Mouse (Mus musculus) heart, embryonic 13.5 days (tissue): ENCODE measurements around the gene Plekhg5. TPM values are rescaled to one million over a fixed set of nuclear protein-coding genes. Genes with fewer than 3 reads are reported as not detected.

Experiments
- ATAC-seq: fragments of 200-750 bp; cut with Nextera tagmentation; 2 replicates; pipeline ENCODE4 v1.8.0; 2017; ENCODE audit warnings: moderate TSS enrichment; ENCODE audit not compliant: insufficient number of reproducible peaks, low FRiP score, low TSS enrichment; ENCODE audit errors: extremely low read depth
- H3K27ac ChIP-seq: fragments of 300-500 bp; sonication (generic); replicated peaks from 2 replicates; pipeline ENCODE4 v1.5.1; 2015; ENCODE audit warnings: moderate library complexity, mild to moderate bottlenecking, inconsistent platforms
- H3K27me3 ChIP-seq: fragments of 300-500 bp; sonication (generic); replicated peaks from 2 replicates; pipeline ENCODE4 v1.6.1; 2015; ENCODE audit warnings: mild to moderate bottlenecking, inconsistent platforms
- H3K36me3 ChIP-seq: fragments of 300-500 bp; sonication (generic); 2 replicates; pipeline ENCODE4 v1.6.1; 2015; ENCODE audit warnings: mild to moderate bottlenecking, inconsistent platforms
- H3K4me1 ChIP-seq: fragments of 300-500 bp; sonication (generic); 2 replicates; pipeline ENCODE4 v1.6.1; 2015; ENCODE audit warnings: inconsistent platforms
- H3K4me2 ChIP-seq: fragments of 300-500 bp; sonication (generic); 2 replicates; pipeline ENCODE4 v1.6.1; 2015; ENCODE audit warnings: inconsistent platforms, mild to moderate bottlenecking, moderate library complexity
- H3K4me3 ChIP-seq: fragments of 300-500 bp; sonication (generic); 2 replicates; pipeline ENCODE4 v1.5.1; 2015; ENCODE audit warnings: moderate library complexity, mild to moderate bottlenecking, inconsistent platforms
- H3K9ac ChIP-seq: fragments of 300-500 bp; sonication (generic); 2 replicates; pipeline ENCODE4 v1.6.1; 2015; ENCODE audit warnings: inconsistent platforms, mild to moderate bottlenecking, moderate library complexity
- H3K9me3 ChIP-seq: fragments of 300-500 bp; sonication (generic); 2 replicates; pipeline ENCODE4 v1.6.1; 2016; ENCODE audit warnings: inconsistent platforms
- WGBS: fragments of 180-500 bp; shearing (Covaris S2); methylation state at CpG from one replicate; pipeline ENCODE4 v1.1.7; 2015; ENCODE audit warnings: mixed read lengths; 5-methylcytosine and 5-hydroxymethylcytosine counted together
- polyA plus RNA-seq: library from polyadenylated mRNA; unstranded; fragments of >200 nt; fragmentation: Nextera tagmentation; extraction: Ambion mirVana; gene quantifications from 2 replicates; pipeline ENCODE4 v1.2.1, GENCODE M21; 2015

The Plekhg5 gene
- polyA plus RNA-seq, 1 experiment from 2014 or later = 12.7 TPM

GRCm38 (mm10) chr4:152115921-152116612 lies 43.8 kb downstream of the Plekhg5 start, which contains the start of gene Tnfrsf25:
Gene Tnfrsf25, plus strand, starts transcription at chr4:152115934.
- Histone ChIP-seq H3K36me3 (peaks cover 41% of the 10 kb centered on the region), H3K9ac (peak within 1 kb of the TSS; percentile 58), H3K4me2 (peak within 1 kb of the TSS; percentile 66), H3K4me1 (peaks cover 38% of the 10 kb centered on the region), H3K27me3 (peaks cover 90% of the 10 kb centered on the region), H3K9me3 (no peaks in the 10 kb centered on the region), H3K4me3 (peak within 1 kb of the TSS; percentile 38), H3K27ac (no peak within 1 kb of the TSS)
- no peak for ATAC-seq
- WGBS = 2% methylated on average over 30 of the region's 30 CpGs

DNA sequence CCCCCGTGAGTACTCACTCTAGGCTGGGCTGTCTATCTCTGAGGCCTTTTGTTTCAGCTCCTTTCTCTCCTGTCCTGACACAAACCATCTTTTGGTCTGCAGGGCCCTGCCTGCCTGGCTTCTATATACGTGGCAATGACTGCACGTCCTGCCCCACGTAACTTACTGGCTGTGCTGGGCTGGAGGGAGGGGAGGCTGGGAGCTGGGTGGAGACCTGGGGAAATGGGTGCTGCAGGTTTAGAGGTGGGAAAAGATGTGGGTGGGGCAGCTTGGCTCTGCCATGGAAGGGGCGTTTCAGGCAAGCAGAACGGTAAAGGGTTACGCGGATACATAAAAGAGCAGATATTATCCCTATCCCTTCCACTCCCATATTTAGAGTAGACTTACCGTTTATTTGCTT lies 45.2 kb downstream of the Plekhg5 start:
- Histone ChIP-seq H3K36me3 (peaks cover 27% of the 10 kb centered on the region), H3K4me3 (no peak overlapping the region), H3K27ac (no peak overlapping the region), H3K9me3 (no peaks in the 10 kb centered on the region), H3K4me1 (peaks cover 43% of the 10 kb centered on the region), H3K27me3 (peaks cover 100% of the 10 kb centered on the region), H3K9ac (no peak overlapping the region), H3K4me2 (no peak overlapping the region)
- WGBS = 67% methylated on average over 9 of the region's 9 CpGs
- ATAC-seq = no peak

GRCm38 (mm10) chr4:152119396-152120292 lies 47.3 kb downstream of the Plekhg5 start:
- WGBS = 7% methylated on average over 39 of the region's 39 CpGs
- ATAC-seq = no peak
- peaks cover 6% of the 10 kb centered on the region for H3K36me3 ChIP-seq
- H3K9me3 ChIP-seq = no peaks in the 10 kb centered on the region
- peak overlapping the region; percentile 41 for H3K4me3 ChIP-seq
- no peak overlapping the region for H3K27ac ChIP-seq
- H3K4me2 ChIP-seq = peak overlapping the region; percentile 58
- H3K27me3 ChIP-seq = peaks cover 100% of the 10 kb centered on the region
- H3K9ac ChIP-seq = peak overlapping the region; percentile 42; the same call in 1 of the 2 replicates
- peaks cover 43% of the 10 kb centered on the region for H3K4me1 ChIP-seq

- no peak for ATAC-seq
- peaks cover 45% of the 10 kb centered on the region for H3K4me1 ChIP-seq
- no peak overlapping the region for H3K27ac ChIP-seq
- no peaks in the 10 kb centered on the region for H3K9me3 ChIP-seq
- H3K36me3 ChIP-seq = no peaks in the 10 kb centered on the region
- H3K4me3 ChIP-seq = peak overlapping the region; percentile 41
- peak overlapping the region; percentile 42; the same call in 1 of the 2 replicates for H3K9ac ChIP-seq
- H3K4me2 ChIP-seq = peak overlapping the region; percentile 58
- H3K27me3 ChIP-seq = peaks cover 100% of the 10 kb centered on the region
- WGBS = 3% methylated on average over 31 of the region's 31 CpGs
Measured at GRCm38 (mm10) chr4:152120311-152121182, 48.2 kb downstream of the Plekhg5 start.

- H3K4me1 ChIP-seq = peaks cover 45% of the 10 kb centered on the region
Measured at GRCm38 (mm10) chr4:152121183-152121505, 48.8 kb downstream of the Plekhg5 start.

GRCm38 (mm10) chr4:152124361-152124961 lies 52.2 kb downstream of the Plekhg5 start:
- ATAC-seq = no peak
- Histone ChIP-seq H3K4me1 (peaks cover 44% of the 10 kb centered on the region), H3K4me2 (peak overlapping the region; percentile 71), H3K9ac (no peak overlapping the region), H3K9me3 (no peaks in the 10 kb centered on the region), H3K27me3 (peaks cover 100% of the 10 kb centered on the region), H3K27ac (no peak overlapping the region), H3K36me3 (no peaks in the 10 kb centered on the region), H3K4me3 (peak overlapping the region; percentile 48; the same call in 1 of the 2 replicates)
- WGBS = 10% methylated on average over 13 of the region's 13 CpGs

More at GRCm38 (mm10) chr4:152121183-152121505, 48.8 kb downstream of the Plekhg5 start:
- H3K9ac ChIP-seq = peak overlapping the region; percentile 42; the same call in 1 of the 2 replicates
- 2% methylated on average over 12 of the region's 12 CpGs for WGBS
- no peaks in the 10 kb centered on the region for H3K9me3 ChIP-seq
- H3K4me3 ChIP-seq = peak overlapping the region; percentile 41
- no peak overlapping the region for H3K27ac ChIP-seq
- no peak for ATAC-seq
- H3K36me3 ChIP-seq = no peaks in the 10 kb centered on the region
- peaks cover 100% of the 10 kb centered on the region for H3K27me3 ChIP-seq
- H3K4me2 ChIP-seq = peak overlapping the region; percentile 58

- H3K27ac ChIP-seq = no peak overlapping the region
- 6% methylated on average over 56 of the region's 56 CpGs for WGBS
- no peaks in the 10 kb centered on the region for H3K36me3 ChIP-seq
- peak overlapping the region; percentile 48 for H3K9ac ChIP-seq
- H3K9me3 ChIP-seq = no peaks in the 10 kb centered on the region
- H3K4me3 ChIP-seq = peak overlapping the region; percentile 48
- H3K27me3 ChIP-seq = peaks cover 100% of the 10 kb centered on the region
- H3K4me2 ChIP-seq = peak overlapping the region; percentile 71
- no peak for ATAC-seq
- peaks cover 42% of the 10 kb centered on the region for H3K4me1 ChIP-seq
Measured at GRCm38 (mm10) chr4:152125161-152126025, 53.1 kb downstream of the Plekhg5 start.

DNA sequence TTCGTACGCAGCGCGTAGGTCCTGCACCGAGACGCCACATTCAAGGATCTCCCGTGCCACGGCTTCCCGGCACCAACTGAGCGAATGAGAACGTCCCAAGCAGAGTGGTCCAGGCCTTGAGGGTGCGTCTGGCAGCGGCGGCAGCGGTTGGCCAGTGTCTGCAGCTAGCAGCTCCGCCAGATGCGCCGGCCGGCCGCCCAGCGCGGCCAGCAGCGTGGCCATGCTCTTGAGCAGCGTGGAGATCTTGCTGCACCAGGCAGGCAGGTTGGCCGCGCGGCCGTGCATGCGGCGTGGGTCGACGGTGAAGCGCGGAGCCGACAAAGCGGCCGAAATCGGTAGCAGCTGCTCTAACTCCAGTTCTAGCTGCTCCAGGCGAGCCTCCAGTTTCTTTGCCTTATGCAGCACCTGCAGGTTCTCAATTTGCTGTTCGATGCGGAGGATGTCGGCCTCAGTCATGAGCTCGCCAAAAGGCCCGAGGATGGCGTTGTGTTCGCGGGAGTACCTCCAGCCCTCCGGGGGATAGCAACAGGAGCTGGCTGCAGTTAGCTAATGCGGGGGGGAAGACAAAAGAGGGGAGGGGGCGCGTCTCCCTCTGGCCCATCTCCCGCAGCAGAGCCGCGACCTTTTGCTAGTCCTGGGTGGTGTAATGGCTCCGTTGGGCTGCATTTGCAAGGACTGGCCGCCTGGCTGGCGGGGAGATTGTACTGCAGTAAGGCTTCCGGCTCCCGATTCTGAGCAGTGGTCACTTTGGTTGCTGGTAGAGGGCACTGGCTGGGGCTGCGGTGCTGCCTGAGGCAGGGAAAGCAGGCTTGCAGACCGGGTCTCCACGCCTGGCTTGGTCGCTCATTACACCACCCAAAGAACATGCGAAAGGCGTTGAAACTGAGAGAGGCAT lies 54.0 kb downstream of the Plekhg5 start:
- Histone ChIP-seq H3K36me3 (no peaks in the 10 kb centered on the region), H3K4me2 (peak overlapping the region; percentile 71), H3K4me3 (peak overlapping the region; percentile 48), H3K27ac (no peak overlapping the region), H3K27me3 (peaks cover 100% of the 10 kb centered on the region), H3K4me1 (peaks cover 42% of the 10 kb centered on the region), H3K9me3 (no peaks in the 10 kb centered on the region), H3K9ac (peak overlapping the region; percentile 48; the same call in 1 of the 2 replicates)
- ATAC-seq = no peak
- 4% methylated on average over 65 of the region's 65 CpGs for WGBS

- no peak overlapping the region for H3K4me2 ChIP-seq
- no peak for ATAC-seq
- peaks cover 49% of the 10 kb centered on the region for H3K4me1 ChIP-seq
- 82% methylated on average over 11 of the region's 11 CpGs for WGBS
- no peak overlapping the region for H3K27ac ChIP-seq
- H3K9ac ChIP-seq = no peak overlapping the region
- H3K9me3 ChIP-seq = no peaks in the 10 kb centered on the region
- no peaks in the 10 kb centered on the region for H3K36me3 ChIP-seq
- no peak overlapping the region for H3K4me3 ChIP-seq
- peaks cover 100% of the 10 kb centered on the region for H3K27me3 ChIP-seq
Measured at GRCm38 (mm10) chr4:152127884-152128283, 55.6 kb downstream of the Plekhg5 start.
